Mouse (Mus musculus): Measurements from ENCODE around the gene Dnaja3. TPM values are rescaled to one million over a fixed set of nuclear protein-coding genes. Genes with fewer than 3 reads are reported as not detected.

The Dnaja3 gene
- polyA plus RNA-seq, 1 experiment, result 33.0 TPM

DNA sequence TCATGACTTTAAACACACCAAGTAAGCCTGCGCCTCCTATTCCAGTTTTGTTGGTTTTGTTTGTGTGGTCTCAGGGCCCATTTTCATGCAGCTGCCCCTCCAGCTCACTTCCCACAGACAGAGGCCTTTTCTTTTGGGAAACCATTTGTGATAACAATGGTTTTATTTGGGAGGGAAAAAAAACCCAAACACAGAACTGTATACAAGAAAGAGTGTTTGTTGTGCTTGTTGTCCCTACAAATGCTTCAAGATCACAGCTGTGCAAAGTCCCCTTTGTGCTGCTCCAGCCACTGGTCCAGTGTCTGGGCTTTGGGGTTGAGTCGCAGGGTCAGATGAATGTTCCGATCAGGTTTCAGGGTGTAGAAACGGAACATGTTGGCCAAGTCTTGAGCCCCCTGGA is 71.4 kb downstream of the Dnaja3 start:
- Histone ChIP-seq H3ac (ENCODE audit: control insufficient read depth, insufficient read length, low read depth) (no peak overlapping the region), H3K4me3 (ENCODE audit: insufficient read depth, poor library complexity, severe bottlenecking) (no peak overlapping the region), H3K79me2 (ENCODE audit: control insufficient read depth, insufficient read depth) (no peaks in the 10 kb centered on the region), H3K36me3 (ENCODE audit: control insufficient read depth, insufficient read depth) (peaks cover 80% of the 10 kb centered on the region), H3K27me3 (ENCODE audit: control insufficient read depth, insufficient read depth, insufficient read length) (no peaks in the 10 kb centered on the region), H3K79me3 (ENCODE audit: low read depth) (no peaks in the 10 kb centered on the region)
- TF ChIP-seq CEBPB (IDR thresholded peaks at IDR 0.05; ENCODE audit: low read depth), result no peak
- TF ChIP-seq CTCF (IDR thresholded peaks at IDR 0.05; ENCODE audit: control insufficient read depth, insufficient read depth, insufficient read length), result no peak
- TF ChIP-seq FOSL1 (IDR thresholded peaks at IDR 0.05; ENCODE audit: insufficient read depth, low read length, poor library complexity, severe bottlenecking), result no peak

DNA sequence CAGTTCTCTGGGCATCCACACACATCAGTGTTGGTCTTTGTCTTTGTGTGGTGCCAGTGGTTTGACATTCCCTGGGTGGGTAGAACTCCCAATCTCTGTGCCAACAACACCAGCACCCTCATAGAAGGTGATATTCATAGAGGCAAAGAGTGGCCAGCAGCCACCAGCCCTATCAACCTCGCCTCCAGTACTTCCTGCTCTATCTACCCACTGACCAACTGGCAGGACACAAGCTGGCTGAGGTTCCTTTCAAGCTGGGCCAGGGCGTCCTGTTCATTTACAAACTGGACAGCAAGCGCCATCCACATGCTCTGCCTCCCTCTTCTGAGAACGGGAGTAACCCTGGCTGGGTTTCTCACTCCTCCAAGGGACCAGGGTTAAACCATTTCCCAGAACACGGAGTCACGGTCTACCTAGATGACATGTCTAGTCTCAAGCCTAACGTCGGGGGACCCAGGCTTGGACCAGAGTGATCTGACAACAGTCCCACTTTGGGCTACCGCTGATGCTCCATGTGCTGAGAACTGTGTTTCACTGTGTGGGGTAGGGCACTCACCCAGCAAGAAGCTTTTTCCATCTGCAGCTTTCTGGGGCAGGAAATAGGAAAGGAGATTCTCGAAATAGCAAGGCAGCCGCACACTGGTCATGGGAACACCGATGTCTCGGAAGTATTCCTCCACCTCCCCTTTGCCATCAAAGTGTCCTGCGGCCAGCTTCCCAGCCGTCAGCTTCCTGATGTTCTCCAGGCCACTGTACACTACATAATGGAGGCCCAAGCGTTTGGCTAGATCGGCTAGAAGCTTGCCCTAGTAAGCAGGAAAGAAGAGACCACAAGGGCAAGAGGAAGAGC is 74.3 kb downstream of the Dnaja3 start:
- Histone ChIP-seq H3ac (ENCODE audit: control insufficient read depth, insufficient read length, low read depth) (no peak overlapping the region), H3K36me3 (ENCODE audit: control insufficient read depth, insufficient read depth) (peaks cover 58% of the 10 kb centered on the region), H3K79me3 (ENCODE audit: low read depth) (peaks cover 4% of the 10 kb centered on the region), H3K27me3 (ENCODE audit: control insufficient read depth, insufficient read depth, insufficient read length) (no peaks in the 10 kb centered on the region), H3K79me2 (ENCODE audit: control insufficient read depth, insufficient read depth) (peaks cover 5% of the 10 kb centered on the region), H3K4me3 (ENCODE audit: insufficient read depth, poor library complexity, severe bottlenecking) (no peak overlapping the region)
- TF ChIP-seq USF1 (IDR thresholded peaks at IDR 0.05; ENCODE audit: low read depth) (no peak), CEBPB (IDR thresholded peaks at IDR 0.05; ENCODE audit: low read depth) (no peak), CTCF (IDR thresholded peaks at IDR 0.05; ENCODE audit: control insufficient read depth, insufficient read depth, insufficient read length) (no peak), MYOG (IDR thresholded peaks at IDR 0.05; ENCODE audit: control insufficient read depth, extremely low read depth, insufficient read length) (no peak), FOSL1 (IDR thresholded peaks at IDR 0.05; ENCODE audit: insufficient read depth, low read length, poor library complexity, severe bottlenecking) (no peak), MAX (IDR thresholded peaks at IDR 0.05) (no peak), MYOD1 (IDR thresholded peaks at IDR 0.05; ENCODE audit: control insufficient read depth, insufficient read length, low read depth) (no peak)

DNA sequence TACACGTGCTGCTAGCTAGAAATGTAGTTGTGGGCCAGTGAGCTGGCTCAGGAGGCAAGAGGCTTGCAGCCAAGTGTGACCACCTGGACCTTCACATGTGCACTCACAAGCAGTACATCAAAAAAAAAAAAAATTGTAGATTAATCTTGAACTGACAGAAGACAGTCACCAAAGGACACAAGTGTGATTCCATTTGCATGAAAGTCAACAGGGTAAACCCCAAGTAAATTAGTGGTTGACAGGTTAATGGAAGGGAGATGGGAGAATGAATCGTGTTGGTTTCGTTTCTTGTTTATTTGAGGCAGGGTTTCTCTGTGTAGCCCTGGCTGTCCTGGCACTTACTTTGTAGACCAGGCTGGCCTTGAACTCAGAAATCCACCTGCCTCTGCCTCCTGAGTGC is 78.1 kb downstream of the Dnaja3 start:
- no peaks in the 10 kb centered on the region for H3K27me3 ChIP-seq (ENCODE audit: control insufficient read depth, insufficient read depth, insufficient read length)
- H3K36me3 ChIP-seq (ENCODE audit: control insufficient read depth, insufficient read depth), result peaks cover 32% of the 10 kb centered on the region
- H3ac ChIP-seq (ENCODE audit: control insufficient read depth, insufficient read length, low read depth), result no peak overlapping the region
- peaks cover 4% of the 10 kb centered on the region for H3K79me3 ChIP-seq (ENCODE audit: low read depth)
- peak overlapping the region; percentile 60 for H3K4me3 ChIP-seq (ENCODE audit: insufficient read depth, poor library complexity, severe bottlenecking)
- H3K79me2 ChIP-seq (ENCODE audit: control insufficient read depth, insufficient read depth), result peaks cover 5% of the 10 kb centered on the region
- TF ChIP-seq USF1 (IDR thresholded peaks at IDR 0.05; ENCODE audit: low read depth) (no peak), MYOD1 (IDR thresholded peaks at IDR 0.05; ENCODE audit: control insufficient read depth, insufficient read length, low read depth) (no peak), FOSL1 (IDR thresholded peaks at IDR 0.05; ENCODE audit: insufficient read depth, low read length, poor library complexity, severe bottlenecking) (no peak), CEBPB (IDR thresholded peaks at IDR 0.05; ENCODE audit: low read depth) (no peak), CTCF (IDR thresholded peaks at IDR 0.05; ENCODE audit: control insufficient read depth, insufficient read depth, insufficient read length) (no peak), MYOG (IDR thresholded peaks at IDR 0.05; ENCODE audit: control insufficient read depth, extremely low read depth, insufficient read length) (no peak), MAX (IDR thresholded peaks at IDR 0.05) (no peak)

DNA sequence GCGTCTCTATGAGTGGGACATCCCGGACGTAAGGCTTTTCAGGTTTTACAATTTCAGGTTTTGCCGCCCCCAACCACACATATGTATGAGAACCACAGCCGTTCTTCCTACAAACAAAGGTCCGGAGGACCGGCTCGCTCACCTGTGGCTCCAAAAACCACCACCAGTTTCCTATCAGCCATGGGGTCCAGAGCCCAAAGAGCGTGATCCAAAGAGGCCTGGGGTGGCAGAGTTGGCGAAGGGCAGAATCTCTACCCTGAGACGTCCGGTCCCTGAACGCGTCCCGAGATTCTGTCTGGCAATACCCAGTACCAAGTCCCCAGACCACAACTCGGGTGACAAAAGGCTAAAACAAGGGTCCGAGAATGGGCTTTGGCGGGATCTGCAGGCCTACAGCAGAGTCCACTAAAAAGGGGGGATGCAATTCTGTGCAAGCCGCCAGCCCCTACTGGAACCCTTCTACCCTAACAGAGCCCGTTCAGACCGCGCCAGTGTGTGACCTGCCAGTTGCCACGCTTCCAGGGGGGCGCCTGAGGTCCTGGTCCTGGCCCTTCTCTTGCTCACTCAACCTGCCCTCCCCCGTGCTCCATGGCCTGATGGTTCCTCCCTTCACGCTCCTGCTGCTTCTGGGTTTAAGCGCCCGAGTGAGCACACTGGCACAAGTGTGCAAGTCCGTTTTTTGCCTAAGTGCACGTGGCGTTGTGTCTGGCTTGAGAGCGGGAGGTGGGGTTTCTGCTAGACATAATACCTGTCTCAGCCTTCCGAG is 79.1 kb downstream of the Dnaja3 start, which contains the start of gene Nmral1:
Gene Nmral1 (minus strand): TSS at position 604 of the 766 bp plus-strand sequence.
- peaks cover 4% of the 10 kb centered on the region for H3K79me3 ChIP-seq (ENCODE audit: low read depth)
- H3K36me3 ChIP-seq (ENCODE audit: control insufficient read depth, insufficient read depth), result peaks cover 22% of the 10 kb centered on the region
- H3K79me2 ChIP-seq (ENCODE audit: control insufficient read depth, insufficient read depth), result peaks cover 5% of the 10 kb centered on the region
- H3K27me3 ChIP-seq (ENCODE audit: control insufficient read depth, insufficient read depth, insufficient read length), result no peaks in the 10 kb centered on the region
- peak within 1 kb of the TSS; percentile 64 for H3ac ChIP-seq (ENCODE audit: control insufficient read depth, insufficient read length, low read depth)
- H3K4me3 ChIP-seq (ENCODE audit: insufficient read depth, poor library complexity, severe bottlenecking), result peak within 1 kb of the TSS; percentile 60
- TF ChIP-seq MAX (IDR thresholded peaks at IDR 0.05), result peak; percentile 67
- no peak for TF ChIP-seq CEBPB (IDR thresholded peaks at IDR 0.05; ENCODE audit: low read depth)

DNA sequence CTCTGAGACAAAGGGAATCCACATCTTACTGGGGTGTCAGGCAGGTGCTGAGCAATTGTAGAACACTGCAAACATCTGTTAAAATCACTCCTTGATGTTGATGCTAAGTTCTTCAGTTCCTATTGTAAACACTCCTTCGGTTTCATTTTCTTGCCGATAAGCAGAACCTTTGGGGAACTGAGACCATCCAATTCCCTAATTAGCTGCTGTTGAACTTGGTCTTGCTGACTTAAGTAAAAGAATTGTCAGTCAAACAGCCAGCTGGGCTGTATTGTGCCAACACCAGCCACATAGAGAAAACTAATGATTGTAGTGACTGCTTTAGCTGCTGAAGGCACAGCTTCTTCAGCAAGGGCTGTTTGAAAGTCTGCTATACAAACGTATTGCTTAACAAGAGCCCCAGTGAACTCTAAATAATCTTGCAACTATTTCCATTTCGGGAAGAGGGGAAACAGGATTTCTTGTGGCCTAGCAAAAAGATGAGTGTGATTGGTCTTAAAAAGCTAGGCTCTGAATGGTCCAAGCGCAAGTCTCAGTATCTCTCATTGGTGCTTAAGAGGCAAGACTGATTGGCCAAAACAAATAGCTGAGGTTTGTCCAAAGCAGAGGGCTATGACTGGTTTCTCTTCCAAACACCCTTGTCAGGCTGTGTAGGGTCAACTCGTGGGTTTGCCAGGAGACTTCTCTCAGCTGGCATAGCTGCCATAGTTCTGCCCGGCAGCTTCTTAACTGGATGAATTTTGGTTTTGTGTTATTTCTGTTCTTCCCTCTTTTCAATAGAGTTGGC is 82.5 kb downstream of the Dnaja3 start:
- H3K79me3 ChIP-seq (ENCODE audit: low read depth), result peaks cover 11% of the 10 kb centered on the region
- H3K27me3 ChIP-seq (ENCODE audit: control insufficient read depth, insufficient read depth, insufficient read length), result no peaks in the 10 kb centered on the region
- H3ac ChIP-seq (ENCODE audit: control insufficient read depth, insufficient read length, low read depth), result no peak overlapping the region
- H3K36me3 ChIP-seq (ENCODE audit: control insufficient read depth, insufficient read depth), result no peaks in the 10 kb centered on the region
- TF ChIP-seq USF1 (IDR thresholded peaks at IDR 0.05; ENCODE audit: low read depth), result no peak
- TF ChIP-seq FOSL1 (IDR thresholded peaks at IDR 0.05; ENCODE audit: insufficient read depth, low read length, poor library complexity, severe bottlenecking), result no peak
- TF ChIP-seq CTCF (IDR thresholded peaks at IDR 0.05; ENCODE audit: control insufficient read depth, insufficient read depth, insufficient read length), result no peak
- TF ChIP-seq CEBPB (IDR thresholded peaks at IDR 0.05; ENCODE audit: low read depth), result no peak
- no peak for TF ChIP-seq MYOG (IDR thresholded peaks at IDR 0.05; ENCODE audit: control insufficient read depth, extremely low read depth, insufficient read length)
- TF ChIP-seq MAX (IDR thresholded peaks at IDR 0.05), result no peak
- no peak for TF ChIP-seq MYOD1 (IDR thresholded peaks at IDR 0.05; ENCODE audit: control insufficient read depth, insufficient read length, low read depth)
- peaks cover 15% of the 10 kb centered on the region for H3K79me2 ChIP-seq (ENCODE audit: control insufficient read depth, insufficient read depth)
- H3K4me3 ChIP-seq (ENCODE audit: insufficient read depth, poor library complexity, severe bottlenecking), result no peak overlapping the region

All from C2C12 (cell line).